In the genomic region with DNA sequence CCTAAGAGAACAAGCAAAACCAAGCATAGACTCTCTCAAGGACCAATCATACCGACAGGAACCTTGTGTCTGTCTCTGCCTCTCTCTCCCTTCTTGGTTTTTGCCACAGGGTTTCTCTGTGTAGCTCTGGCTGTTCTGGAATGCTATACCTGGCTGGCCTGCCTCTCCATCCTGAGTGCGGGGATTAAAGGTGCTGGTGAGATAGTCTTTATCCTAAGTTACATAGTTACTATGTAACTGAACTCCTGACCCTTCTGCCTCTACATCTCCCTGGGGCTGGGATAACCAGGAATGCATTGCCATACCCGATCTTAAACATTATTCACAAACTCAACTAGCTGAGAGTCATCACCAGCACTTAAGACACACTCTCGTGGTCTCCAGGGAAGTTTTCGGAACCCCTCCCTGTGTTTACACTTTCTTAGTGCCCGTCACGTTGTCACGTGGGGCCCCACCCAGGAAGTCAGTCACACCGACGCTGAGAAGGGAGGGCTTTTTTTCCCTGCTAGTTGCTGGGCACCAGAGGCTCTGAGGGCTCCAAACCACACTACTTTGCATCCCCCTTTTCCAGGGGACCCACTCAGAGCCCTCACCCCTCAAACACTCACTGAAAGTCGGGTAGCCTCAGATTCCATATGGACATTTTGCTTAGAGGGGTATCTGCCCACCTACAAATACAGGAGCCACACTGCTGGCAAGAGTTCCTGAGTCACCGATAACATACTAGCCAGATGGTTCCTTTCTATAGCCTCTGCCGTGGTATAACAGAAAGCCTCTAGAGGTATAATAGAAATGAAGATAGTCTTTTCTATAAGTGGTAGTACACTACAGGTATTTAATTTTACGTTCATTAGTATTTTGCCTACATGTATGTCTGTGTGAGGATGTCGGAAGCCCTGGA, we compare ENCODE assay signal across 9 mouse cellular contexts. TPM values are rescaled to one million over a fixed set of nuclear protein-coding genes. Genes with fewer than 3 reads are reported as not detected.
DNase-seq lines count a peak whose midpoint lies in the region; ATAC-seq and TF ChIP-seq lines count a peak whose summit lies in the region.
"Had no signal": no experiment of that assay in that cellular context is flagged by ENCODE, and none has a peak within 500 bp of the region (broad histone marks: within the 10 kb centered on the region; RNA-seq: fewer than 3 reads in every experiment).

No protein-coding gene starts in this region.

- H3K9me3 ChIP-seq in hindbrain, embryonic 13.5 days, result no peaks in the 10 kb centered on the region
- H3K9me3 ChIP-seq in hindbrain, embryonic 11.5 days (ENCODE audit: control insufficient read depth, low read length), result no peaks in the 10 kb centered on the region
- no peaks in the 10 kb centered on the region for H3K9me3 ChIP-seq in lung, embryonic 16.5 days (ENCODE audit: control insufficient read depth, low read length)
- H3K9me3 ChIP-seq in stomach, embryonic 15.5 days, result no peaks in the 10 kb centered on the region
- no peaks in the 10 kb centered on the region for H3K9me3 ChIP-seq in kidney, embryonic 14.5 days (ENCODE audit: control insufficient read depth, low read length)

- no peak for ATAC-seq in hindbrain, embryonic 13.5 days (ENCODE audit: low FRiP score)
- no peak for ATAC-seq in hindbrain, embryonic 11.5 days (ENCODE audit: low FRiP score)
- peak; percentile 78 for ATAC-seq in erythroblast, adult 5-6 weeks (replicated peaks; ENCODE audit: low FRiP score, poor library complexity, severe bottlenecking)
- peak; percentile 58 for ATAC-seq in lung, embryonic 16.5 days (ENCODE audit: low read depth)
- no peak for ATAC-seq in stomach, embryonic 15.5 days (ENCODE audit: insufficient read depth, low FRiP score, low read depth)
- no peak for ATAC-seq in kidney, embryonic 14.5 days (ENCODE audit: low FRiP score, low TSS enrichment)

- TF ChIP-seq POLR2A in cerebellum, adult 2 months (IDR thresholded peaks at IDR 0.05; ENCODE audit: borderline replicate concordance, insufficient read depth, low read length), result no peak

- H3K4me1 ChIP-seq in hindbrain, embryonic 13.5 days (replicated peaks), result peaks cover 15% of the 10 kb centered on the region
- H3K4me1 ChIP-seq in hindbrain, embryonic 11.5 days (replicated peaks; ENCODE audit: control insufficient read depth, insufficient read depth, low read length), result peaks cover 6% of the 10 kb centered on the region
- H3K4me1 ChIP-seq in lung, embryonic 16.5 days (replicated peaks; ENCODE audit: control insufficient read depth, insufficient read depth, low read length), result peaks cover 11% of the 10 kb centered on the region
- no peaks in the 10 kb centered on the region for H3K4me1 ChIP-seq in stomach, embryonic 15.5 days
- no peaks in the 10 kb centered on the region for H3K4me1 ChIP-seq in cerebellum, adult 2 months (ENCODE audit: control insufficient read depth, insufficient read depth, low read length)
- no peaks in the 10 kb centered on the region for H3K4me1 ChIP-seq in kidney, embryonic 14.5 days (ENCODE audit: control insufficient read depth, insufficient read depth, low read length)

- no peak overlapping the region for H3K4me3 ChIP-seq in hindbrain, embryonic 13.5 days
- no peak overlapping the region for H3K4me3 ChIP-seq in hindbrain, embryonic 11.5 days (ENCODE audit: low read depth, low read length)
- H3K4me3 ChIP-seq in lung, embryonic 16.5 days (ENCODE audit: low read length), result no peak overlapping the region
- H3K4me3 ChIP-seq in stomach, embryonic 15.5 days (replicated peaks), result no peak overlapping the region
- H3K4me3 ChIP-seq in cerebellum, adult 2 months (replicated peaks; ENCODE audit: insufficient read depth, low read depth, low read length), result no peak overlapping the region
- H3K4me3 ChIP-seq in kidney, embryonic 14.5 days (ENCODE audit: low read length), result no peak overlapping the region

- H3K4me2 ChIP-seq in hindbrain, embryonic 13.5 days, result no peak overlapping the region
- no peak overlapping the region for H3K4me2 ChIP-seq in hindbrain, embryonic 11.5 days (replicated peaks; ENCODE audit: low read depth, low read length)
- no peak overlapping the region; the same call in 1 of the 2 replicates for H3K4me2 ChIP-seq in lung, embryonic 16.5 days (ENCODE audit: low read depth, low read length)
- H3K4me2 ChIP-seq in stomach, embryonic 15.5 days, result peak overlapping the region; percentile 17; the same call in 1 of the 2 replicates
- no peak overlapping the region for H3K4me2 ChIP-seq in kidney, embryonic 14.5 days (replicated peaks; ENCODE audit: low read depth, low read length)

- DNase-seq in hindbrain, embryonic 11.5 days (ENCODE audit: low spot score), result no peak
- DNase-seq in cerebellum, adult 2 months, result no peak
- DNase-seq in heart, adult 11 months, result no peak
- DNase-seq: kidney, adult 8-10 months had no signal

- WGBS in hindbrain, embryonic 13.5 days, result 75% methylated on average over 15 of the region's 15 CpGs
- WGBS in hindbrain, embryonic 11.5 days, result 69% methylated on average over 15 of the region's 15 CpGs
- WGBS in lung, embryonic 16.5 days, result 42% methylated on average over 15 of the region's 15 CpGs
- 50% methylated on average over 15 of the region's 15 CpGs for WGBS in stomach, embryonic 15.5 days
- 73% methylated on average over 15 of the region's 15 CpGs for WGBS in cerebellum, adult 2 months
- WGBS in kidney, embryonic 14.5 days, result 64% methylated on average over 15 of the region's 15 CpGs

- no peak overlapping the region for H3K27ac ChIP-seq in hindbrain, embryonic 13.5 days
- no peak overlapping the region for H3K27ac ChIP-seq in hindbrain, embryonic 11.5 days (ENCODE audit: low read depth, low read length)
- peak overlapping the region; percentile 65 for H3K27ac ChIP-seq in lung, embryonic 16.5 days (ENCODE audit: low read length)
- H3K27ac ChIP-seq in stomach, embryonic 15.5 days, result no peak overlapping the region
- H3K27ac ChIP-seq in cerebellum, adult 2 months (ENCODE audit: insufficient read depth, low read length), result no peak overlapping the region
- no peak overlapping the region for H3K27ac ChIP-seq in kidney, embryonic 14.5 days (ENCODE audit: low read depth, low read length)

- no peak for TF ChIP-seq CTCF in cerebellum, adult 2 months (IDR thresholded peaks at IDR 0.05; ENCODE audit: borderline replicate concordance, insufficient read depth, low read depth, low read length)

- peak overlapping the region; percentile 29; the same call in 1 of the 2 replicates for H3K9ac ChIP-seq in hindbrain, embryonic 13.5 days
- H3K9ac ChIP-seq in hindbrain, embryonic 11.5 days (ENCODE audit: low read depth, low read length), result no peak overlapping the region
- no peak overlapping the region for H3K9ac ChIP-seq in lung, embryonic 16.5 days (ENCODE audit: low read length)
- no peak overlapping the region for H3K9ac ChIP-seq in stomach, embryonic 15.5 days
- H3K9ac ChIP-seq in kidney, embryonic 14.5 days (ENCODE audit: low read depth, low read length), result no peak overlapping the region

- H3K36me3 ChIP-seq in hindbrain, embryonic 13.5 days, result peaks cover 51% of the 10 kb centered on the region
- no peaks in the 10 kb centered on the region for H3K36me3 ChIP-seq in hindbrain, embryonic 11.5 days (ENCODE audit: control insufficient read depth, insufficient read depth, low read length)
- H3K36me3 ChIP-seq in lung, embryonic 16.5 days (ENCODE audit: control insufficient read depth, insufficient read depth, low read length), result peaks cover 10% of the 10 kb centered on the region
- peaks cover 12% of the 10 kb centered on the region for H3K36me3 ChIP-seq in stomach, embryonic 15.5 days
- H3K36me3 ChIP-seq in kidney, embryonic 14.5 days (ENCODE audit: control insufficient read depth, insufficient read depth, low read length), result peaks cover 53% of the 10 kb centered on the region

- no peaks in the 10 kb centered on the region for H3K27me3 ChIP-seq in hindbrain, embryonic 13.5 days
- H3K27me3 ChIP-seq in hindbrain, embryonic 11.5 days (ENCODE audit: control insufficient read depth, insufficient read depth, low read length), result no peaks in the 10 kb centered on the region
- H3K27me3 ChIP-seq in lung, embryonic 16.5 days (ENCODE audit: control insufficient read depth, insufficient read depth, low read depth, low read length), result no peaks in the 10 kb centered on the region
- no peaks in the 10 kb centered on the region for H3K27me3 ChIP-seq in stomach, embryonic 15.5 days (replicated peaks)
- no peaks in the 10 kb centered on the region for H3K27me3 ChIP-seq in cerebellum, adult 2 months (ENCODE audit: control insufficient read depth, insufficient read depth, low read length)
- H3K27me3 ChIP-seq in kidney, embryonic 14.5 days (ENCODE audit: control insufficient read depth, insufficient read depth, low read length), result no peaks in the 10 kb centered on the region

RNA-seq across cellular contexts. Expression of gene Snrnp35, which starts 13.9 kb away (rescaled TPM):
- 22.5 and 27.5 TPM in 2 replicates for polyA plus RNA-seq in hindbrain, embryonic 13.5 days (2015; fragmentation: Nextera tagmentation; extraction: Ambion mirVana)
- polyA plus RNA-seq in hindbrain, embryonic 11.5 days (2014; fragmentation: Nextera tagmentation; extraction: Ambion mirVana), result 15.2 and 15.7 TPM in 2 replicates
- 3.8 TPM in 1 of 2 replicates, not detected in the other for total RNA-seq in erythroblast, adult 5-6 weeks (2015; ENCODE audit: low replicate concordance)
- total RNA-seq in erythroblast, adult 5-6 weeks (2017; ENCODE audit: low replicate concordance), result 6.0 and 6.8 TPM in 2 replicates
- polyA plus RNA-seq in lung, embryonic 16.5 days (2015; fragmentation: Nextera tagmentation; extraction: Ambion mirVana), result 23.0 and 25.6 TPM in 2 replicates
- polyA plus RNA-seq in stomach, embryonic 15.5 days (2015; fragmentation: Nextera tagmentation; extraction: Ambion mirVana), result 22.5 and 25.0 TPM in 2 replicates
- 12.3 and 13.1 TPM in 2 replicates for polyA plus RNA-seq in cerebellum, adult 2 months (2012; rRNA removed)
- polyA plus RNA-seq in kidney, embryonic 14.5 days (2014; fragmentation: Nextera tagmentation; extraction: Ambion mirVana), result 12.8 and 23.8 TPM in 2 replicates

RNA-seq across cellular contexts. Expression of gene Rilpl2, which starts 18.7 kb away (rescaled TPM):
- polyA plus RNA-seq in hindbrain, embryonic 13.5 days (2015; fragmentation: Nextera tagmentation; extraction: Ambion mirVana), result 21.2 and 23.8 TPM in 2 replicates
- 19.2 and 20.8 TPM in 2 replicates for polyA plus RNA-seq in hindbrain, embryonic 11.5 days (2014; fragmentation: Nextera tagmentation; extraction: Ambion mirVana)
- 9.4 and 19.0 TPM in 2 replicates for total RNA-seq in erythroblast, adult 5-6 weeks (2015; ENCODE audit: low replicate concordance)
- 13.1 and 13.4 TPM in 2 replicates for total RNA-seq in erythroblast, adult 5-6 weeks (2017; ENCODE audit: low replicate concordance)
- polyA plus RNA-seq in lung, embryonic 16.5 days (2015; fragmentation: Nextera tagmentation; extraction: Ambion mirVana), result 29.4 and 32.7 TPM in 2 replicates
- 31.5 and 32.0 TPM in 2 replicates for polyA plus RNA-seq in stomach, embryonic 15.5 days (2015; fragmentation: Nextera tagmentation; extraction: Ambion mirVana)
- 18.1 and 18.4 TPM in 2 replicates for polyA plus RNA-seq in cerebellum, adult 2 months (2012; rRNA removed)
- 29.4 and 31.7 TPM in 2 replicates for polyA plus RNA-seq in kidney, embryonic 14.5 days (2014; fragmentation: Nextera tagmentation; extraction: Ambion mirVana)

RNA-seq across cellular contexts. Expression of gene Rilpl1, which starts 34.3 kb away (rescaled TPM):
- polyA plus RNA-seq in hindbrain, embryonic 13.5 days (2015; fragmentation: Nextera tagmentation; extraction: Ambion mirVana), result 11.5 and 12.1 TPM in 2 replicates
- polyA plus RNA-seq in hindbrain, embryonic 11.5 days (2014; fragmentation: Nextera tagmentation; extraction: Ambion mirVana), result 16.4 and 20.7 TPM in 2 replicates
- total RNA-seq in erythroblast, adult 5-6 weeks (2015; ENCODE audit: low replicate concordance), result not detected in 2 replicates
- 1.1 and 1.6 TPM in 2 replicates for total RNA-seq in erythroblast, adult 5-6 weeks (2017; ENCODE audit: low replicate concordance)
- 17.1 and 18.6 TPM in 2 replicates for polyA plus RNA-seq in lung, embryonic 16.5 days (2015; fragmentation: Nextera tagmentation; extraction: Ambion mirVana)
- 15.1 and 15.2 TPM in 2 replicates for polyA plus RNA-seq in stomach, embryonic 15.5 days (2015; fragmentation: Nextera tagmentation; extraction: Ambion mirVana)
- 20.2 and 22.7 TPM in 2 replicates for polyA plus RNA-seq in cerebellum, adult 2 months (2012; rRNA removed)
- polyA plus RNA-seq in kidney, embryonic 14.5 days (2014; fragmentation: Nextera tagmentation; extraction: Ambion mirVana), result 21.9 and 26.1 TPM in 2 replicates

RNA-seq across cellular contexts. Expression of gene Tmed2, which starts 43.6 kb away (rescaled TPM):
- polyA plus RNA-seq in hindbrain, embryonic 13.5 days (2015; fragmentation: Nextera tagmentation; extraction: Ambion mirVana), result 360 and 367 TPM in 2 replicates
- polyA plus RNA-seq in hindbrain, embryonic 11.5 days (2014; fragmentation: Nextera tagmentation; extraction: Ambion mirVana), result 474 and 506 TPM in 2 replicates
- 187 and 211 TPM in 2 replicates for total RNA-seq in erythroblast, adult 5-6 weeks (2015; ENCODE audit: low replicate concordance)
- 222 and 325 TPM in 2 replicates for total RNA-seq in erythroblast, adult 5-6 weeks (2017; ENCODE audit: low replicate concordance)
- 599 and 611 TPM in 2 replicates for polyA plus RNA-seq in lung, embryonic 16.5 days (2015; fragmentation: Nextera tagmentation; extraction: Ambion mirVana)
- 589 and 688 TPM in 2 replicates for polyA plus RNA-seq in stomach, embryonic 15.5 days (2015; fragmentation: Nextera tagmentation; extraction: Ambion mirVana)
- 120 and 124 TPM in 2 replicates for polyA plus RNA-seq in cerebellum, adult 2 months (2012; rRNA removed)
- polyA plus RNA-seq in kidney, embryonic 14.5 days (2014; fragmentation: Nextera tagmentation; extraction: Ambion mirVana), result 457 and 564 TPM in 2 replicates

RNA-seq across cellular contexts. Expression of gene Ddx55, which starts 55.8 kb away (rescaled TPM):
- 26.4 and 27.5 TPM in 2 replicates for polyA plus RNA-seq in hindbrain, embryonic 13.5 days (2015; fragmentation: Nextera tagmentation; extraction: Ambion mirVana)
- polyA plus RNA-seq in hindbrain, embryonic 11.5 days (2014; fragmentation: Nextera tagmentation; extraction: Ambion mirVana), result 15.6 and 17.6 TPM in 2 replicates
- total RNA-seq in erythroblast, adult 5-6 weeks (2015; ENCODE audit: low replicate concordance), result 0.38 and 2.9 TPM in 2 replicates
- 0.85 and 5.0 TPM in 2 replicates for total RNA-seq in erythroblast, adult 5-6 weeks (2017; ENCODE audit: low replicate concordance)
- 11.2 and 12.0 TPM in 2 replicates for polyA plus RNA-seq in lung, embryonic 16.5 days (2015; fragmentation: Nextera tagmentation; extraction: Ambion mirVana)
- 14.1 and 17.1 TPM in 2 replicates for polyA plus RNA-seq in stomach, embryonic 15.5 days (2015; fragmentation: Nextera tagmentation; extraction: Ambion mirVana)
- polyA plus RNA-seq in cerebellum, adult 2 months (2012; rRNA removed), result 37.9 and 41.6 TPM in 2 replicates
- polyA plus RNA-seq in kidney, embryonic 14.5 days (2014; fragmentation: Nextera tagmentation; extraction: Ambion mirVana), result 14.0 and 17.3 TPM in 2 replicates

Comparison
In these comparisons a context has a peak if more than half of its experiments do, and no peak if none do; other contexts are left out.
1. ATAC-seq: peak in erythroblast, adult 5-6 weeks (single experiment) and lung, embryonic 16.5 days (single experiment); none in hindbrain, embryonic 13.5 days (single experiment), hindbrain, embryonic 11.5 days (single experiment), stomach, embryonic 15.5 days (single experiment) and kidney, embryonic 14.5 days (single experiment).